Mouse (Mus musculus) adrenal gland (tissue): ENCODE data around the gene Hspa4.

Experiments used
- intact Hi-C: fragments of 180-260 bp; cut with DNase I; formaldehyde crosslinking; loops from one replicate; pipeline ENCODE4 v1.15.1; 2025

Gene Hspa4

DNA sequence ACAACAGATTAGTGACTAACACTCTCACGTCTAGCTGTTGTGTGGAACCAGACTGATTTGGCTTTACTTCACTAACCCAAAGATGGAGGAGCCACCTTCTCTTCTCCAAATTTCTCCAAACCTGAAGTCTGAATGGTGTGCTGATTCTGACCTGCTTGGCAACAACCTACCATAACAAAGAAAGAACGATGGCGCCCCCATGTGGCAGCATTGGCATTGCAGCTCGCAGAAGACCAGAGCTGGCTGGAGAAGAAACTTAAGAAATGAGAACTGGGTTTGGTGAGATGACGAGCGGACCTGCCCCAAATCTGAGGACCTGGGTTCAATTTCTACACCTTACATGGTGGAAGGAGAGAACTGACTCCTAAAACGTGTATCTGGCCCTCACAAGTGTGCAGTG is 45.3 kb downstream of the Hspa4 start:
- intact Hi-C loops = loop anchor here (10.0 kb wide), 1 partner anchor 830 kb away; no protein-coding TSS in a partner anchor

DNA sequence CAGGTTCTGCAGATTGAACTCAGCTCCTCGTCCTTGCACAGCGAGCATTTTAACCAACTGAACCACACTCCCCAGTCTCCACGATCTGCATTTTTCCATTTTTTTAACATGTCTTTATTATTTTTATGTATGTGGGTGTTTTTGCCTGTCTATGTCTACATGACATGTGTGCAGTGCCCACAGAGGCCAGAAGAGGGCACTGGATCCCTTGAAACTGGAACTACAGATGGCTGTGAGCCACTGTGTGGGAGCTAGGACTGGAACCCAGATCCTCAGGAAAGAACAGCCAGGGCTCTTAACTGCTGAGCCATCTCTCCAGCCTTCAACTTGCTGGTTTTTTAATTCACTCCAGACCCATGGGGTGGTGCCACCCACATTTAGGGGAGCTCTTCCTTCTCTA is 45.8 kb downstream of the Hspa4 start:
- intact Hi-C loops = loop anchor here (10.0 kb wide), 1 partner anchor 830 kb away; no protein-coding TSS in a partner anchor

DNA sequence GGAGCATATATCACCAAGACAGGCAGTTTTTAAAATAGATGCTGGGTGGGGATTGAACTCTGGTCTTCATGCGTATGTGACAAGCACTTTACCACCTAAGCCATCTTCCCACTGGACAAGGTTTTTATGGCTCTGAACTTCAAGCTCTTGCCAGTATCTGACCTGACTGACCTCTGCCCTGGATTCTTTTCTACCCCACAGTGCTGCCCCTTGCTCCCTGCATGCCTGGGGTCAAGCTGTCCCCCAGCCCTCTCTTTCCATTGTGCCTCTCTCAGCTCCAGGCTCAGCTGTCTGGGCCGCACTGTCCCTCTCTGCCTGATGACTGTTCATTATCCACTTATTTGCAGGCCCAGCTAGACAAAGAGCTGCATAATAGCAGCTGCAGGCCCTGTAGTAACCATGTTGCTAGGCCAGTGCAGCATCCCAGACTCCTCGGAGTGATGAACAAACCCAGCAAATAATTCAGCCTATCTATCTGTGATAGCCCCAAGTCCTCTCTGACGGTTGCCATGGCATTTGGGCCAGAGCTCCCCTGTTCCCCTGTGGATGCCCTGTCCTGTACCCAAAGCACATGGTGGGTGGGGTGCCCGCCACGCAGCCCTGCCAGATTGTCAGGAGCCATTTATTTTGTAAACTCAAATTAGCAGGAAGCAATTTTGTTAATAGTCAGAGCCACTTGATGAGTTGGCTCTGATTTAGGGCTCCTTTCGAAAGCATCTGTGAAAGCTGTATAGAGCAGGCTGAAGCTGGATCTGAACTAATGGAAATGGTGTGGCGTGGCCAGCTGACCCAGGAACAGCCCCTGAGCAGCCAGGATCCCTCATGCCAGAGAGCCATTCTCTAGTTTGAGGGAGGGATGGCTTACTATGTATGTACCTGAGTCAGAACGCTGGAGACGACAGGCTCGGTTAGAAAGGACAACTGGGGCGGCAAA is 47.8 kb downstream of the Hspa4 start:
- intact Hi-C loops = loop anchor here (10.0 kb wide), 1 partner anchor 828 kb away; no protein-coding TSS in a partner anchor

DNA sequence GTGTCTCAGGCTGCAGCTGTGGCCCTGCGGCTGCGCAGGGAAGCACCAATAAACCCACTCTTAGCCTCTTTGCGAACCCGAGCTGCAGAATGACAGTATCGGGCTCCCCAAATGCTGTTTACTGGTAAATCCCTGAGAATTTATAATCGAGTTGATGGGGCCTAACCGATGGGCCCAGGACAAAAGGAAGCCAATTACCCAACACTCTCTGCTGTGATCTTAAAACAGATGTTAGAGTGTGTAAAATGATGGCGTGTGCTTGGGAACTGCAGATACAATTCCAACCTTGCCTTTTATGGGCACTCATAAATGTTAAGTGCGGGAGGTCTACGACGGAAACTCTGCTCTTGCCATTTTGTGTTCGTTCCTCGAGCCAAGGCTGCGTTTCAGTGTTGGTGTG is 49.5 kb downstream of the Hspa4 start:
- intact Hi-C loops = loop anchor here (10.0 kb wide), 1 partner anchor 826 kb away; no protein-coding TSS in a partner anchor

DNA sequence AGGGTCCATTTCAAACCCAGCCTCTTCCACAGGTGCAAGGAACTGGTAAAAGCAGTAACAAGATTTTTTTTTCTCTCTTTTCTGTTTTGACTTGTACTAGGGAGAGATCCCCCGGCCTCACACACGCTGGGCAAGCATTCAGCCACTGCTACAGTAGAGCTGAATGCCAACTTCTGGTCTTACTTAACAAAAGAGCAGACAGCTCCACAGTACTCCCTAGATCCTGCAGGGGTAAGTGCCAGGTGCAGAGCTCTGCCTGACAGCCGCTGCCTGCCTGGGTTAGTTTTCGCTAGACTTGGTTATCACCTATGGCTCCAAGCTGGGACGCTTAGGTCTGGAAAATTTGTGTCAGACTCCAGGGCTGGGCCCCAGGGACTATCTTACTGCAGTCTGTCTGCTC is 50.6 kb downstream of the Hspa4 start:
- intact Hi-C loops = loop anchor here (10.0 kb wide), 1 partner anchor 825 kb away; no protein-coding TSS in a partner anchor

DNA sequence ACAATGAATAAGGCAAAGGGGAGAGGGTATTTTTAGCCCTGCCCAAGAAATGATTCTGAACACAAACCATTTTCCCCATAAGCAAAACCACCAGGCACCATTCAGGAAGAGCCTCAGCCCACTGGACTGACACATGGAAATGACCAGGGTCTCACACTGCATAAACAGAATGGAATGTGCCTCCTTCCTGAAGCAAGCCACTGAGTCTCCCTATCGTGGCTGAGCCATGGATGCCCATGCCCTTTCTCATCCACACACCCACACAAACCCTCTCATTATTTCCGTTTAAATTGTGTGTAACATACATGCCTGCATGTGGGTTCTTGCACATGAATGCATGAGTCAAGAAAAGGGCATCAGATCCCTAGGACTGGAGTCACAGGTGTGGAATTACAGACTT is 54.7 kb downstream of the Hspa4 start:
- intact Hi-C loops = no loop called here

DNA sequence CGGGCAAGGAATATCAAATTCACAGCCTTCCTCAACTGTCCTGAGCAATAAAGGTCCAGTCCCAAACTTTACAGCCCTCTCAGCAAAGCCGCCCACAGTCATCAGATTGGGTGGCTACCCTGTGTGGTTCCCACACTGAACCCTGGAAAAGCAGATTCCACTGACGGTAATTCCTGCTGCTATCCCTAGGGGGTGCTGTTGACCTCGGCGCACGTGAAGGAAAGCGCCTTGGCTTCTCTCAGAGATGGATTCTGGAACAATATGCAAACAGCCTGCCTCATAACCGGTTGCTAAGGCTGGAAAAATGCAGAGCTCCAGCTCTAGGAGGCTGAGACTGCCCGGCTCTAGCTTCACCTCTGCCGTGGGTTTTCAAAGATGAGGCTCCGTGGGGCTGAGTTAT is 57.1 kb downstream of the Hspa4 start:
- intact Hi-C loops = no loop called here

DNA sequence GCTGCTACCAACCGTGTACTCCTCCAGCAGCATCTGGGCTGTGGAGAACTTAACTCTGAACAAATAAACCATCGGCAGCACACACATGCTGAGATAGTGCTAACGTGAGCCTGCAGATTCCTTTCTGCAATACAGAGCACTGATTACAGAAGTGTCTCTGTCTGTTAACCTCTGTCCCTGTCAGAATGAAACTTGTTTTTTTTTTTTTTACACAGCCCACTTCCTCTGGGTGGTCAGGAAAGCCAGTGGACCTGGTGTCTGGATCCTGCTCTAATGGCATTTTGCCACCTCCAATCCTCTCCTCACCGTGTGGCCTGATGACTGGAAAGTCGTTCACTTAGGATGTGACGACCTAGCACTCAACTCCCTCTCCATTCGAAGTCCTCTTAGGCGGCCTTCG is 66.7 kb downstream of the Hspa4 start:
- intact Hi-C loops = no loop called here

DNA sequence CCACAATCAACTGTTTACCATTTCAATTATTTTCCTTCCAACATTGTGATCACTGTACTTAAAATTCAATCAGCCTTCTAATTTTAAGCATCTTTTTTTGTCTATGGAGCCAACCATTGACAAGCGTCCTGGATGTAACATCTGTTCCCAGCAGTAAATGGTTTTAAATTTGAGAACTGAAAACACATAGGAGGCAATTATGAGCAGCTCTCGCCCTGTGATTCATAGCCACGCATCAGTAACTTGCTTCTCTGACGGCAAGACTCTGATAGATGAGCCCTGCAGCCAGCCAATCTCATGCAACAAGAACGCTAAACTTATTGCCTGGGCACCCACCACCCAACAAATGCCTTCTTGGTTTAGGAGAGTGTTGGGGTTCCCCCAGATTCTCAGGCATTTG is 68.4 kb downstream of the Hspa4 start:
- intact Hi-C loops = no loop called here

DNA sequence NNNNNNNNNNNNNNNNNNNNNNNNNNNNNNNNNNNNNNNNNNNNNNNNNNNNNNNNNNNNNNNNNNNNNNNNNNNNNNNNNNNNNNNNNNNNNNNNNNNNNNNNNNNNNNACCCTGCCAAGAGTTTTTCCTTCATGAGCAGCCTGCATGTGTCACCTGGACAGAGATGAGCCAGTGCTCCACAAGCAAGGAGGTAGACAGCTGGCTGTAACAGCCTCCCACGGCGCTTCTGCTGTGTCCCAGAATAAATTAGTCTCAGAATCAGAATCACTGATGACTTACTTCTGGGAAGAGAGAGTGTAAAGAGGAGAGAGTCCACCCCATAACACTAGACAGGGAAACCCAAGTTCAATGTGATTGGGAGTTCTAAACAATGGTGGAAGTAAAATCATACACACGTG is 71.2 kb downstream of the Hspa4 start:
- intact Hi-C loops = no loop called here

DNA sequence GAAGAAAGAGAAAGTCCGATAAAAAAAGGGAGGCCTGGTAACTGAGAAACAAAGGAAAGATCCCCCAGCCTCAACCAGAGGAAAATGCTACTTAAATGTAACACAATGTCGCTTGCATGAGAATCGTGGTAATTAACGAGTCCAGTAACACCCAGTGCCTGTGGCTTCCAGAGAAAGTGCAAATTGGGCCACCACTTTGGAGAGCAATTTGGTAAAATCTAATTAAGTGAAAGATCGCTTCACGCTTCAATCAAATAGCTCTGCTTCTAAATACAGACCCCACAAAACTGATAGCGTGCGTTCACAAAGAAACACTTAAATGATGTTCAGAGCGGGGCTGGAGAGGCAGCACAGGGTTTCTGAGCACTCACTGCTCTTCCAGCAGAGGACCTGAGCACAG is 89.4 kb downstream of the Hspa4 start:
- intact Hi-C loops = no loop called here
